Mouse (Mus musculus) T-helper 17 cell (primary cell): ENCODE measurements around the gene Olfr448.

Experiments
- in situ Hi-C, 2 experiments: fragments of 300-600 bp; cut with MboI, MseI; formaldehyde crosslinking; loops; 1 replicate in 1 of 2; 2 replicates in 1 of 2; pipeline ENCODE4 v1.15.1; 2025; ENCODE audit warnings: high pct_unique_total_duplicates in 2 of 2

The Olfr448 gene

DNA sequence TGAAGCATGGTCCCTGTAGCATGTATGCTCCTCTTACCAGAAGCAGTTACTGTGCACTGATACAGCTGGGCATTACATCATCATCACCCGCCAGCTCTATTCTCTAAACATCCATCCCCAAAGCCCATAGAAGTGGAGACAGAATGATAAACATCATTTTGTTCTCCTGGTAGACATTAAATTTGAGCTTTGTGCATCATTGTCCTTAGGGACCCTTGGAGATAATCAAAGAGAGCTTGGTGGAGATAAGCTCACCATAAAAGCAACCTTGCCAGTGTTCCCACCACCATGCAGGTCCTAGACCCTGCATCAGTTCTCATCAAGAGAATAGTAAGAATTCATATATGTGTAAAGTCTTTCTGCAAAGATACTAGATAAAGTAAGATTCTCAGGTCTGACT, at the start of gene Olfr448:
Olfr448 (plus strand) TSS at position 301 of the 400 bp plus-strand sequence.
- in situ Hi-C loops: no loop called here

DNA sequence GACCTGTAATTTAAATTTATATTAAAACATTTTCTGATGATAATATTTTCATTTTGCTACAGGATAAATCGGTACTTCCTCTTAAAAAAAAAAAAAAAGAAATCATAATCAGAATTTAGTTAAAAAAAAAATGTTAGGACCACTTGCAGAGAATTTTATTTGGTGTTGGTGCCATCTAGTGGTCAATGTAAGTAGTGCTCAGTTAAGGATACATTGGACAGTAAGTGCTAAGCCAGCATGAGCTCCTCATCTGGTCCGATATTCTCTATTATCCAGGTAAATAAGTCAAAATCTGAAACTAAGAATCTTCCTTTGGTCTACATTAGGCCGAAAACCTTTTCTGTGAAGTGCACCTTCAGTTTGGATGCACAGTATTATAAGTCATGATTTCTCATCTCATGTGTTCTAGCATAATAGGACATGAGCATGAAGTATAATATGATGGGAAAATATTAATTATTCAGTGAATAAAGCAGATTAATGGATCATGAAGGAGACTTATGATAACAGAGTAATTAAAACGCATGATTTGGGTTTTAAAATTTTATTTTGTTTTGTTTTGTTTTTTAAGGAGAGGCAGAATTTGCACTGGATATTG, 29.9 kb upstream of the Olfr448 start:
- in situ Hi-C loops: loop anchor here (5.0 to 10.0 kb wide), 2 partner anchors 248 to 626 kb away; no protein-coding TSS in a partner anchor

DNA sequence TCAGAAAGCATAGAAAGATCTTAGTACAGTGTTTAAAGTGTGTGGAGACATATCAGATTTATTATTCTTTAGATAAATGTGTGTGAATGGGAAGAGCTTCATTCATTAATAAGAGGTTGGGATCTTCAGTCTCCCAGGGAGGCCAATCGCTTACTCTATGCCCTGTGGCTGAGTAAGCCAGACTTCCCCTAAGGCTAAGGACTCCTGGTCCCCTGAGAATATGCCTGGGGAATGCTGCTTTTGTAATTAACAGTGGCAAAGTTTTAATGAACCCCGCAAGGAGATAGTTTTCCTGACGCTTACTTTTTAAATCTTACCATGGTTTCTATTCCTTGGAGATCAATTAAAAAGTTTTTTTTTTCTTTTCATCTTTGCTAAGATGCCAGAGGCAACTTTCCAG, 20.5 kb upstream of the Olfr448 start:
- in situ Hi-C loops: loop anchor here in 1 of 2 experiments (10.0 kb wide), 1 partner anchor 635 kb away; no protein-coding TSS in a partner anchor

DNA sequence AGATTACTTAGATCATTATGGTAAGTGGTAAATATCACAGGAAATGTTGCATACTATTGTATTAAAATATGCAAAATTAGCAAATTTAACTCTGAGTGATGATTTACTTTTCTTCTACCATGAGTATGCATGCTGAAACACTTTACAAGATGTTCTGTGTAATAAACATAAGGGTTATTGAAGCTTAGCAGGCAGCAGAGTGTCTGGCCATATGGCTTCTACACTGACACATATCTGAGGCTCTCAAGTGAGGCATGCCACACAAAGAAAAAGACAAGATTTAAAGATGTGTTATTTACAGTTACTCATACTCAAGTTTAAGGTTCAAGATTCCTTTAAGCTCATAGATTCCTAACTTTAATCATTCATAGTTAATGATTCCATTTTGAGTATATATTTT, 13.9 kb upstream of the Olfr448 start:
- in situ Hi-C loops: no loop called here

DNA sequence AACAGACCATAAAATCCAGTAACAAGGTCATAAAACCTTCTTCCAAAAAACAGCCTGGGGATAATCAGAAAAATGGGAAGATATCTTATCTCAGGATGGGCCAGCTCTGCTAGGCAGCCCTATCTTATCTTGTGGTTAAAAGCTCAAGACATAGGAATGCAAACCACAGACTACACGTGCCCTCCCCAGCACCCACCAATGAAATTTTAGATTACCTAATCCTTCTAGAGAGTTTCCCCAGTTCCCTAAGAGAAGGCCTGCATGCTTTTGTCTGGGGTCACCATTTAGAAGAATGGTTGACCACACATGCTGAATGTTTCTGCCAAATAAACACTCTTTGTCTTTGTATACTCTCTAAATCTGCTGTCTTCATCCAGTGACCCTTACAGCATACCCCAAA, 10.1 kb downstream of the Olfr448 start:
- in situ Hi-C loops: no loop called here

DNA sequence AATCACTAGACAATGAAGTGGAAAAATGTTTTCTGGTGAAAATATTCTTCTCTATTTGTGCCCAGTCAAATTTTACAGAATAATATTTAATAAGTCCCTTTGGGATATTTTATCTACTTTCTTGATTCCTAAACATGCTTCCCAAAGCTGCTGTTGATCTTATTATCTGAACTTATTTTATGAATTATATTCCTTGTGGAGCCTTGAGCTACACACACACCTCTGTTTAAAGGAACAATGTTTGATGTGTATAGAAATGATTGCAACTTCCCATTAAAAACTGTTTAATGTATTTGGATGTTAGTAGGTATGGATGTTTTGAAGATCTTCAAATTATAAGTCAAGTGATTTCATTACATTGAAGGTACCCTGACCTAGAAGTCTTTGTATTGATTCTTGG, 18.3 kb downstream of the Olfr448 start, which contains the start of gene Olfr447:
Olfr447 (plus strand) TSS at position 301 of the 400 bp plus-strand sequence.
- in situ Hi-C loops: no loop called here

DNA sequence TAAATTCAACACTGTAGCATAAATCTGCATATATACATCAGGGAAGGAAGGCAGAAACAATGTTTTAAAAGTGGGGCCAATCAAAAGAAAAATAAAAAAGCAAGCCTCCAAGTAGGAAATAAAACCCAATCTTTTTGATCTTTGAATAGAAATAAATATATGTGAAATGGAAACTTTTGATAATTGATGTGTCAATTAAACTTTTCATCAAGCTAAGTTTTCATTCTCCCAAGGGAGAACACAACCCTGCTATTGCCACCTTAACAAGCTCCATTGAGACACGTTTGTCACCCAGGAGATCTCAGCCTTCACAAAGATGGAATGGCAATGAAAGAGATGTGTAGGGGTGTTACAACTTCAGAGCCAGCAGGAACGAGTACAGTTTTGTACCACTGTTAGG, 30.8 kb downstream of the Olfr448 start, which contains the start of gene Olfr446:
Olfr446 (plus strand) TSS at position 301 of the 400 bp plus-strand sequence.
- in situ Hi-C loops: no loop called here
